Mouse (Mus musculus): ENCODE measurements at regions not wholly inside any gene's neighbourhood (a gene's known extent, or its start where the extent isn't known, plus 50 kb on each side); places are given as distances from the start of the nearest gene placed in this dataset.

GRCm38 (mm10) chr9:113601451-113601850 lies 106.6 kb downstream of the Pdcd6ip start:
- no peak for TF ChIP-seq CTCF (IDR thresholded peaks at IDR 0.05; ENCODE audit: low read depth, low read length)
- TF ChIP-seq EP300 (IDR thresholded peaks at IDR 0.05; ENCODE audit: insufficient read depth, low read depth, low read length): no peak
- no peak for TF ChIP-seq POLR2A (IDR thresholded peaks at IDR 0.05; ENCODE audit: insufficient read depth, low read length)
- Histone ChIP-seq H3K4me3 (ENCODE audit: low read depth, low read length) (no peak overlapping the region), H3K36me3 (ENCODE audit: control insufficient read depth, insufficient read depth, low read length, poor library complexity, severe bottlenecking) (no peaks in the 10 kb centered on the region), H3K4me1 (ENCODE audit: control insufficient read depth, insufficient read depth, low read length) (no peaks in the 10 kb centered on the region), H3K9me3 (replicated peaks; ENCODE audit: control insufficient read depth, insufficient read depth, low read length, poor library complexity, severe bottlenecking) (no peaks in the 10 kb centered on the region), H3K9ac (ENCODE audit: low read depth, poor library complexity, severe bottlenecking) (no peak overlapping the region), H3K27ac (ENCODE audit: insufficient read depth, low read length) (no peak overlapping the region), H3K27me3 (ENCODE audit: control insufficient read depth, insufficient read depth, low read length, poor library complexity, severe bottlenecking) (no peaks in the 10 kb centered on the region)

GRCm38 (mm10) chr9:113587260-113587659 lies 120.8 kb downstream of the Pdcd6ip start:
- no peaks in the 10 kb centered on the region for H3K4me1 ChIP-seq (ENCODE audit: control insufficient read depth, insufficient read depth, low read length)
- no peaks in the 10 kb centered on the region for H3K36me3 ChIP-seq (ENCODE audit: control insufficient read depth, insufficient read depth, low read length, poor library complexity, severe bottlenecking)
- no peak overlapping the region for H3K27ac ChIP-seq (ENCODE audit: insufficient read depth, low read length)
- TF ChIP-seq CTCF (IDR thresholded peaks at IDR 0.05; ENCODE audit: low read depth, low read length): peak; percentile 36
- TF ChIP-seq POLR2A (IDR thresholded peaks at IDR 0.05; ENCODE audit: insufficient read depth, low read length): no peak
- H3K9me3 ChIP-seq (replicated peaks; ENCODE audit: control insufficient read depth, insufficient read depth, low read length, poor library complexity, severe bottlenecking): no peaks in the 10 kb centered on the region
- H3K4me3 ChIP-seq (ENCODE audit: low read depth, low read length): no peak overlapping the region
- H3K27me3 ChIP-seq (ENCODE audit: control insufficient read depth, insufficient read depth, low read length, poor library complexity, severe bottlenecking): no peaks in the 10 kb centered on the region
- no peak overlapping the region for H3K9ac ChIP-seq (ENCODE audit: low read depth, poor library complexity, severe bottlenecking)

- H3K27ac ChIP-seq (ENCODE audit: insufficient read depth, low read length): no peak overlapping the region
- no peak overlapping the region for H3K9ac ChIP-seq (ENCODE audit: low read depth, poor library complexity, severe bottlenecking)
- no peaks in the 10 kb centered on the region for H3K36me3 ChIP-seq (ENCODE audit: control insufficient read depth, insufficient read depth, low read length, poor library complexity, severe bottlenecking)
- TF ChIP-seq EP300 (IDR thresholded peaks at IDR 0.05; ENCODE audit: insufficient read depth, low read depth, low read length): no peak
- no peak for TF ChIP-seq CTCF (IDR thresholded peaks at IDR 0.05; ENCODE audit: low read depth, low read length)
- no peak for TF ChIP-seq POLR2A (IDR thresholded peaks at IDR 0.05; ENCODE audit: insufficient read depth, low read length)
- no peak overlapping the region for H3K4me3 ChIP-seq (ENCODE audit: low read depth, low read length)
- H3K27me3 ChIP-seq (ENCODE audit: control insufficient read depth, insufficient read depth, low read length, poor library complexity, severe bottlenecking): no peaks in the 10 kb centered on the region
- H3K4me1 ChIP-seq (ENCODE audit: control insufficient read depth, insufficient read depth, low read length): no peaks in the 10 kb centered on the region
- no peaks in the 10 kb centered on the region for H3K9me3 ChIP-seq (replicated peaks; ENCODE audit: control insufficient read depth, insufficient read depth, low read length, poor library complexity, severe bottlenecking)
Observed at GRCm38 (mm10) chr9:113586477-113586876, 121.6 kb downstream of the Pdcd6ip start.

GRCm38 (mm10) chr9:113578221-113578620 lies 129.8 kb downstream of the Pdcd6ip start:
- H3K4me1 ChIP-seq (ENCODE audit: control insufficient read depth, insufficient read depth, low read length): no peaks in the 10 kb centered on the region

GRCm38 (mm10) chr9:113568849-113569248 lies 139.2 kb downstream of the Pdcd6ip start:
- H3K4me1 ChIP-seq (ENCODE audit: control insufficient read depth, insufficient read depth, low read length): no peaks in the 10 kb centered on the region
- no peak for TF ChIP-seq POLR2A (IDR thresholded peaks at IDR 0.05; ENCODE audit: insufficient read depth, low read length)
- no peak for TF ChIP-seq CTCF (IDR thresholded peaks at IDR 0.05; ENCODE audit: low read depth, low read length)
- no peak for TF ChIP-seq EP300 (IDR thresholded peaks at IDR 0.05; ENCODE audit: insufficient read depth, low read depth, low read length)
- no peak overlapping the region for H3K4me3 ChIP-seq (ENCODE audit: low read depth, low read length)
- no peaks in the 10 kb centered on the region for H3K36me3 ChIP-seq (ENCODE audit: control insufficient read depth, insufficient read depth, low read length, poor library complexity, severe bottlenecking)
- H3K27ac ChIP-seq (ENCODE audit: insufficient read depth, low read length): no peak overlapping the region
- no peak overlapping the region for H3K9ac ChIP-seq (ENCODE audit: low read depth, poor library complexity, severe bottlenecking)
- no peaks in the 10 kb centered on the region; the same call in 1 of the 2 replicates for H3K27me3 ChIP-seq (ENCODE audit: control insufficient read depth, insufficient read depth, low read length, poor library complexity, severe bottlenecking)
- no peaks in the 10 kb centered on the region for H3K9me3 ChIP-seq (replicated peaks; ENCODE audit: control insufficient read depth, insufficient read depth, low read length, poor library complexity, severe bottlenecking)

More at GRCm38 (mm10) chr9:113578221-113578620, 129.8 kb downstream of the Pdcd6ip start:
- H3K9me3 ChIP-seq (replicated peaks; ENCODE audit: control insufficient read depth, insufficient read depth, low read length, poor library complexity, severe bottlenecking): no peaks in the 10 kb centered on the region
- no peaks in the 10 kb centered on the region for H3K27me3 ChIP-seq (ENCODE audit: control insufficient read depth, insufficient read depth, low read length, poor library complexity, severe bottlenecking)
- H3K9ac ChIP-seq (ENCODE audit: low read depth, poor library complexity, severe bottlenecking): no peak overlapping the region
- H3K4me3 ChIP-seq (ENCODE audit: low read depth, low read length): no peak overlapping the region
- H3K36me3 ChIP-seq (ENCODE audit: control insufficient read depth, insufficient read depth, low read length, poor library complexity, severe bottlenecking): no peaks in the 10 kb centered on the region
- TF ChIP-seq EP300 (IDR thresholded peaks at IDR 0.05; ENCODE audit: insufficient read depth, low read depth, low read length) (no peak), CTCF (IDR thresholded peaks at IDR 0.05; ENCODE audit: low read depth, low read length) (no peak), POLR2A (IDR thresholded peaks at IDR 0.05; ENCODE audit: insufficient read depth, low read length) (no peak)
- H3K27ac ChIP-seq (ENCODE audit: insufficient read depth, low read length): no peak overlapping the region

- TF ChIP-seq CTCF (IDR thresholded peaks at IDR 0.05; ENCODE audit: low read depth, low read length): no peak
- no peak for TF ChIP-seq POLR2A (IDR thresholded peaks at IDR 0.05; ENCODE audit: insufficient read depth, low read length)
- no peak for TF ChIP-seq EP300 (IDR thresholded peaks at IDR 0.05; ENCODE audit: insufficient read depth, low read depth, low read length)
- H3K27me3 ChIP-seq (ENCODE audit: control insufficient read depth, insufficient read depth, low read length, poor library complexity, severe bottlenecking): no peaks in the 10 kb centered on the region; the same call in 1 of the 2 replicates
- no peaks in the 10 kb centered on the region for H3K4me1 ChIP-seq (ENCODE audit: control insufficient read depth, insufficient read depth, low read length)
- no peak overlapping the region for H3K4me3 ChIP-seq (ENCODE audit: low read depth, low read length)
- H3K27ac ChIP-seq (ENCODE audit: insufficient read depth, low read length): no peak overlapping the region
- H3K36me3 ChIP-seq (ENCODE audit: control insufficient read depth, insufficient read depth, low read length, poor library complexity, severe bottlenecking): no peaks in the 10 kb centered on the region
- H3K9me3 ChIP-seq (replicated peaks; ENCODE audit: control insufficient read depth, insufficient read depth, low read length, poor library complexity, severe bottlenecking): no peaks in the 10 kb centered on the region
- H3K9ac ChIP-seq (ENCODE audit: low read depth, poor library complexity, severe bottlenecking): no peak overlapping the region
Observed at GRCm38 (mm10) chr9:113567705-113568104, 140.4 kb downstream of the Pdcd6ip start.

Data from ES-Bruce4 (cell line).